Mouse (Mus musculus) hindbrain, postnatal 0 days (tissue): Measurements from ENCODE around the gene Timm22. TPM values are rescaled to one million over a fixed set of nuclear protein-coding genes. Genes with fewer than 3 reads are reported as not detected.

ENCODE experiments used
- ATAC-seq: fragments of 200-750 bp; cut with Nextera tagmentation; 2 replicates; pipeline ENCODE4 v1.8.0; 2017; ENCODE audit warnings: mild to moderate bottlenecking, moderate TSS enrichment, moderate library complexity
- DNase-seq: peaks from one replicate; pipeline ENCODE4 v3.0.0-alpha.2; 2015; ENCODE audit warnings: low spot score
- H3K27ac ChIP-seq: fragments of 300-500 bp; sonication (generic); 2 replicates; pipeline ENCODE4 v1.5.1; 2014; ENCODE audit warnings: mild to moderate bottlenecking
- H3K27me3 ChIP-seq: fragments of 300-500 bp; sonication (generic); 2 replicates; pipeline ENCODE4 v1.6.1; 2014; ENCODE audit warnings: low read length, mixed read lengths; ENCODE audit not compliant: insufficient read depth
- H3K36me3 ChIP-seq: fragments of 300-500 bp; sonication (generic); 2 replicates; pipeline ENCODE4 v1.6.1; 2014; ENCODE audit warnings: low read length, mixed read lengths; ENCODE audit not compliant: insufficient read depth
- H3K4me1 ChIP-seq: fragments of 300-500 bp; sonication (generic); 2 replicates; pipeline ENCODE4 v1.6.1; 2014; ENCODE audit warnings: antibody characterized with exemption, low read length, mixed read lengths; ENCODE audit not compliant: insufficient read depth
- H3K4me2 ChIP-seq: fragments of 300-500 bp; sonication (generic); 2 replicates; pipeline ENCODE4 v1.6.1; 2014; ENCODE audit warnings: low read depth, mild to moderate bottlenecking, low read length, moderate library complexity, mixed read lengths
- H3K4me3 ChIP-seq: fragments of 300-500 bp; sonication (generic); 2 replicates; pipeline ENCODE4 v1.5.1; 2014; ENCODE audit warnings: low read length
- H3K9ac ChIP-seq: fragments of 300-500 bp; sonication (generic); replicated peaks from 2 replicates; pipeline ENCODE4 v1.6.1; 2014; ENCODE audit warnings: mild to moderate bottlenecking, low read length, moderate library complexity, mixed read lengths
- H3K9me3 ChIP-seq: fragments of 300-500 bp; sonication (generic); 2 replicates; pipeline ENCODE4 v1.6.1; 2016; ENCODE audit warnings: low read length, mixed read lengths
- CTCF ChIP-seq: IDR thresholded peaks from 2 replicates; pipeline ENCODE4 v1.5.1; 2016; ENCODE audit warnings: antibody characterized with exemption, control low read depth, low read depth
- WGBS: fragments of 180-500 bp; shearing (Covaris S2); extraction: QIAGEN DNeasy Blood & Tissue Kit; methylation state at CpG from one replicate; pipeline ENCODE4 v1.1.7; 2014; 5-methylcytosine and 5-hydroxymethylcytosine counted together
- polyA plus RNA-seq: library from polyadenylated mRNA; unstranded; fragments of >200 nt; fragmentation: Nextera tagmentation; extraction: Ambion mirVana; gene quantifications from 2 replicates; pipeline ENCODE4 v1.2.1, GENCODE M21; 2015
- total RNA-seq: library from RNA; depleted of rRNA; stranded (reverse); fragments of >200 nt; gene quantifications from 2 replicates; pipeline ENCODE4 v1.2.3, GENCODE M21; 2014

The Timm22 gene
- total and polyA plus RNA-seq, 2 experiments from 2014 or later = 49.8 to 104 TPM

- TF ChIP-seq CTCF = peak; percentile 55
- Histone ChIP-seq H3K9me3 (no peaks in the 10 kb centered on the region), H3K9ac (no peak overlapping the region), H3K27ac (no peak overlapping the region), H3K27me3 (no peaks in the 10 kb centered on the region), H3K36me3 (no peaks in the 10 kb centered on the region), H3K4me2 (no peak overlapping the region), H3K4me3 (no peak overlapping the region), H3K4me1 (no peaks in the 10 kb centered on the region)
- no peak for ATAC-seq
- WGBS = 97% methylated on average over 1 of the region's 1 CpGs
- no peak for DNase-seq
These were observed 19.7 kb upstream of the Timm22 start for GRCm38 (mm10) chr11:76387097-76387496.

- H3K36me3 ChIP-seq = no peaks in the 10 kb centered on the region
- H3K4me2 ChIP-seq = 0 out of 2 replicates have a peak overlapping the region, but pooled peaks have one; percentile 25
- DNase-seq (no peak), ATAC-seq (no peak)
- no peak overlapping the region for H3K4me3 ChIP-seq
- H3K9me3 ChIP-seq = no peaks in the 10 kb centered on the region
- no peak for TF ChIP-seq CTCF
- no peaks in the 10 kb centered on the region for H3K4me1 ChIP-seq
- WGBS = 20% methylated on average over 7 of the region's 7 CpGs
- no peaks in the 10 kb centered on the region for H3K27me3 ChIP-seq
- no peak overlapping the region for H3K9ac ChIP-seq
- no peak overlapping the region for H3K27ac ChIP-seq
These were observed 18.0 kb upstream of the Timm22 start for GRCm38 (mm10) chr11:76388711-76389110.

GRCm38 (mm10) chr11:76392532-76392931 is 14.2 kb upstream of the Timm22 start:
- no peaks in the 10 kb centered on the region for H3K27me3 ChIP-seq
- no peak overlapping the region for H3K9ac ChIP-seq
- no peak overlapping the region for H3K4me3 ChIP-seq
- no peaks in the 10 kb centered on the region for H3K36me3 ChIP-seq
- TF ChIP-seq CTCF = peak; percentile 37
- WGBS = 58% methylated on average over 7 of the region's 7 CpGs
- DNase-seq (no peak), ATAC-seq (no peak)
- H3K27ac ChIP-seq = no peak overlapping the region
- H3K4me2 ChIP-seq = no peak overlapping the region
- H3K4me1 ChIP-seq = no peaks in the 10 kb centered on the region
- H3K9me3 ChIP-seq = no peaks in the 10 kb centered on the region

- H3K27me3 ChIP-seq = no peaks in the 10 kb centered on the region
These were observed 13.8 kb upstream of the Timm22 start for GRCm38 (mm10) chr11:76392996-76393395.

GRCm38 (mm10) chr11:76397650-76398311 is 9.0 kb upstream of the Timm22 start:
- TF ChIP-seq CTCF = no peak
- WGBS = under 1% methylated on average over 24 of the region's 26 CpGs
- H3K27me3 ChIP-seq = no peaks in the 10 kb centered on the region
- peak overlapping the region; percentile 82; the same call in 1 of the 2 replicates for H3K27ac ChIP-seq
- no peak for DNase-seq
- H3K36me3 ChIP-seq = no peaks in the 10 kb centered on the region
- H3K9me3 ChIP-seq = no peaks in the 10 kb centered on the region
- ATAC-seq = peak; percentile 30; the same call in 1 of the 2 replicates
- peak overlapping the region; percentile 70 for H3K4me3 ChIP-seq
- peaks cover 3% of the 10 kb centered on the region; the same call in 1 of the 2 replicates for H3K4me1 ChIP-seq
- H3K4me2 ChIP-seq = peak overlapping the region; percentile 99
- H3K9ac ChIP-seq = peak overlapping the region; percentile 74

More at GRCm38 (mm10) chr11:76392996-76393395, 13.8 kb upstream of the Timm22 start:
- H3K4me2 ChIP-seq = no peak overlapping the region
- TF ChIP-seq CTCF = no peak
- no peaks in the 10 kb centered on the region for H3K9me3 ChIP-seq
- H3K36me3 ChIP-seq = no peaks in the 10 kb centered on the region
- H3K4me1 ChIP-seq = no peaks in the 10 kb centered on the region
- no peak overlapping the region for H3K4me3 ChIP-seq
- no peak for ATAC-seq
- H3K9ac ChIP-seq = no peak overlapping the region
- H3K27ac ChIP-seq = no peak overlapping the region
- WGBS = 83% methylated on average over 11 of the region's 11 CpGs
- no peak for DNase-seq

GRCm38 (mm10) chr11:76398312-76398797 is 8.4 kb upstream of the Timm22 start:
- Histone ChIP-seq H3K4me3 (peak overlapping the region; percentile 70), H3K27ac (peak overlapping the region; percentile 82), H3K36me3 (no peaks in the 10 kb centered on the region), H3K27me3 (no peaks in the 10 kb centered on the region), H3K4me1 (peaks cover 3% of the 10 kb centered on the region; the same call in 1 of the 2 replicates), H3K9ac (peak overlapping the region; percentile 74), H3K9me3 (no peaks in the 10 kb centered on the region), H3K4me2 (peak overlapping the region; percentile 99)
- under 1% methylated on average over 26 of the region's 33 CpGs for WGBS
- DNase-seq (peak; percentile 46), ATAC-seq (peak; percentile 65)
- TF ChIP-seq CTCF = no peak
